Mouse (Mus musculus) cerebellum, adult 8-10 months (tissue): ENCODE measurements around the gene Alx3.

Source experiments
- DNase-seq: peaks from one replicate; pipeline ENCODE4 v3.0.0; 2022

Alx3 gene

GRCm38 (mm10) chr3:107594662-107595263 is at the start of gene Alx3:
TSS of gene Alx3 (plus strand) at chr3:107595031.
- DNase-seq = no peak

- no peak for DNase-seq
Measured at GRCm38 (mm10) chr3:107545278-107545677, 49.6 kb upstream of the Alx3 start.

- no peak for DNase-seq
Measured at GRCm38 (mm10) chr3:107545716-107546412, 49.0 kb upstream of the Alx3 start.

GRCm38 (mm10) chr3:107546956-107547355 is 47.9 kb upstream of the Alx3 start:
- peak; percentile 77 for DNase-seq

GRCm38 (mm10) chr3:107550409-107551049 is 44.3 kb upstream of the Alx3 start:
- DNase-seq = peak; percentile 74

GRCm38 (mm10) chr3:107554842-107555241 is 40.0 kb upstream of the Alx3 start, which contains the start of gene Ubl4b:
TSS of gene Ubl4b (minus strand) at chr3:107555073.
- DNase-seq = no peak

GRCm38 (mm10) chr3:107558740-107559139 is 36.1 kb upstream of the Alx3 start:
- DNase-seq = no peak

GRCm38 (mm10) chr3:107559183-107559582 is 35.6 kb upstream of the Alx3 start:
- peak; percentile 71 for DNase-seq

GRCm38 (mm10) chr3:107562104-107562503 is 32.7 kb upstream of the Alx3 start:
- no peak for DNase-seq

GRCm38 (mm10) chr3:107562591-107562990 is 32.2 kb upstream of the Alx3 start:
- DNase-seq = no peak

GRCm38 (mm10) chr3:107563880-107564279 is 31.0 kb upstream of the Alx3 start:
- DNase-seq = no peak

- no peak for DNase-seq
Measured at GRCm38 (mm10) chr3:107565331-107565730, 29.5 kb upstream of the Alx3 start.

GRCm38 (mm10) chr3:107567766-107568165 is 27.1 kb upstream of the Alx3 start:
- DNase-seq = no peak

- no peak for DNase-seq
Measured at GRCm38 (mm10) chr3:107568721-107569120, 26.1 kb upstream of the Alx3 start.

- DNase-seq = no peak
Measured at GRCm38 (mm10) chr3:107571205-107571604, 23.6 kb upstream of the Alx3 start.

GRCm38 (mm10) chr3:107576807-107577206 is 18.0 kb upstream of the Alx3 start:
- DNase-seq = no peak

- DNase-seq = no peak
Measured at GRCm38 (mm10) chr3:107577810-107578390, 16.9 kb upstream of the Alx3 start.

GRCm38 (mm10) chr3:107579466-107579865 is 15.4 kb upstream of the Alx3 start:
- DNase-seq = peak; percentile 79

- DNase-seq = no peak
Measured at GRCm38 (mm10) chr3:107581103-107582010, 13.5 kb upstream of the Alx3 start.

GRCm38 (mm10) chr3:107582130-107582874 is 12.5 kb upstream of the Alx3 start:
- DNase-seq = no peak

- DNase-seq = no peak
Measured at GRCm38 (mm10) chr3:107582875-107583767, 11.7 kb upstream of the Alx3 start.
